Mouse (Mus musculus) testis, adult 2 months (tissue): ENCODE data around the gene Plxdc2.

Source experiments
- CTCF ChIP-seq: fragments of 200-500 bp; IDR thresholded peaks from 2 replicates; pipeline ENCODE4 v1.5.1; 2012; ENCODE audit warnings: low read depth, mild to moderate bottlenecking, inconsistent platforms, low read length, moderate library complexity; ENCODE audit not compliant: control insufficient read depth, insufficient read depth, insufficient replicate concordance
- POLR2A ChIP-seq: fragments of 200-500 bp; IDR thresholded peaks from 2 replicates; pipeline ENCODE4 v1.6.1; 2012; ENCODE audit warnings: low read depth, mild to moderate bottlenecking, inconsistent platforms, low read length, moderate library complexity; ENCODE audit not compliant: control insufficient read depth

DNA sequence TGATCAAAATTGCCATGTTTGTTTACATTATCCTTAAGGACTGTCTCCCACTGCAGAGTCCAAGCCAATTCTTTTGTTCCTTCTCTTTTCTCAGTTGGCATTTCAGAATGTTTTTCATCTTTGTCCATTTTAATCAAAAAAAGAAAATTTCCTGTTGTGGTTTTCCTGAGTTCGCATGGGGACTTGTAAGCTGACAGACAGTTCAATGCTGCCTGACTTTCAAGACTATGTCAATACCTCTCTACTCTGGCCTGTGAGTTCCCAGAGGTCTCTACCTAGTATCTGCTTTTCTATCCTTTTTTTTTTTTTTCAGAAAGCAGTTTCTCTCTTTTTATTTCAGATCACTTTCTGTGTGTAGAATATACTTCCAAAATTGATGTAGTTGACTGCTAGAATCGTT, 295.6 kb downstream of the Plxdc2 start:
- TF ChIP-seq CTCF (no peak), POLR2A (no peak)
